Mouse (Mus musculus): ENCODE data around the gene Uck2. TPM values are rescaled to one million over a fixed set of nuclear protein-coding genes. Genes with fewer than 3 reads are reported as not detected.

Uck2 gene
- polyA plus RNA-seq, 1 experiment from 2014 or later, result 19.7 TPM

GRCm38 (mm10) chr1:167181919-167182616, 103.1 kb downstream of the Uck2 start:
- no peak overlapping the region for H3K4me3 ChIP-seq (ENCODE audit: inconsistent target)
- H3K36me3 ChIP-seq (ENCODE audit: inconsistent target), result no peaks in the 10 kb centered on the region
- no peak overlapping the region for H3K27ac ChIP-seq
- H3K79me2 ChIP-seq (ENCODE audit: inconsistent target), result no peaks in the 10 kb centered on the region
- WGBS (ENCODE audit: missing documents), result 48% methylated on average over 9 of the region's 9 CpGs

Other genes starting within 250 kb of the Uck2 start
- 107 to 127 TPM (median 115 TPM) in 3 replicates for gene Tmco1, start 23.1 kb upstream of the Uck2 start, polyA plus RNA-seq (2018)
- 92.1 to 110 TPM (median 93.8 TPM) in 3 replicates for gene Aldh9a1, start 64.7 kb upstream of the Uck2 start, polyA plus RNA-seq (2018)
- gene Mgst3, start 108.5 kb upstream of the Uck2 start, polyA plus RNA-seq (2018), result 20.3 to 34.7 TPM (median 26.0 TPM) in 3 replicates
- gene Lrrc52, start 181.5 kb upstream of the Uck2 start, polyA plus RNA-seq (2018), result not detected in 3 replicates